Mouse (Mus musculus): ENCODE data around the gene Pcgf5.
"Not testable (repeated sequence)": the region's sequence is repeated elsewhere in the genome, so short reads cannot be mapped to it uniquely, and the experiment has no call there.

The Pcgf5 gene

GRCm38 (mm10) chr19:36390714-36391113 is 42.6 kb downstream of the Pcgf5 start:
- DNase-seq: no peak

DNA sequence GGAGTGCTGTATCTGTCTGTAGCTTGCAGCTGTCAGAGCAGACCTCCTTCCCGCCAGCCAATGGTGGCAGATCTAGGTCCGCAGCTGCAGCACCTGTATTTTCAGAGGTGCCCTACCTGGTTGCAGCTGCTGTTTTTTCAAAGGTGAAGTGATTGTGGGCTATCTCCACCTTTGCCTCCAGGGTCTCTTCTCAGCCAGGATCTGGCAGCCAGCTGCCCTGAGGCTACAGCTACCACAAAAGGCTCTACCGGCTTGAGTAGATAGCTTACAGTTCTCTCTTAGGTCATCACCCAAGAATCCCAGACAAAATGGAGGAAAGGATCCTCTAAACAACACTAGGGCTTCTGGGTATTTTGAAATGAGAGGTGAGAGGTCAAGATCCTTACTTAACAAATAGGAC is 50.4 kb downstream of the Pcgf5 start:
- no peak for DNase-seq

DNA sequence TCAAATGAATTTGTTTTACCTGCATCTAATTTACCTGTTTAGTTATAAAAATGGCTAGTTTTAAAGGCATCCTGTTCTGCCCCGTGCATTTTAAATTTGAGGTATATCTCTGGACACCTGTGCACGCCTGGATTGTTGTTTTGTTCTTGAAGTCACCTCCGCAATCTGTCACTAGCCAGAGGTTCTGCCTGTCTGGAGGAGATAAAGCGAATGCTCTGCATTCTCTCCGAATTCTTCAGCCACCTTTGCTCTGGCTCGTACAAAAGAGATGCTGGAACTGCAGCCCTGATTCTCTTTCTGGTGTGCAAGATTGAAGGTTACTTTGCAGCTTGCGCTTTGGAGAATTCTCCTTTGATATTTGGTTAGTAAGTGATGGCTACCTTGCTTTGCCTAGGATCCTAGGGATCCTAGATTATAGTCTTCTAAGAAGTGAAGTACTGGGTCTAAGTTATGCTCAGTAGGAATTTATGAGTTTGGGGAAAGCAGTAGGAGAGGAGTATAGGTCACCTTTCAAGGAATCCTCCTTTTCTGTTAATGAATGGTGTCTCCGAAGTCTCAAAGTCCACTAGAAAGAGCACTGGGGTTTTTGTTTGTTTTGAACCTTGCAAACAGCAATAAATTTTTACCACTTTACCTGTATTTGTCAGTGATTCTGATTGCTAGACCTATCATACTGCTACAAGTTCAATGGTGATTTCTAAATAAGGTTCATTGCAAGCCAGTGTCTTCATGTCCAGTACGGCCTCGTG is 60.4 kb downstream of the Pcgf5 start:
- no peak for DNase-seq

- DNase-seq: peak; percentile 97 to 98
Measured at GRCm38 (mm10) chr19:36409280-36409860, 61.3 kb downstream of the Pcgf5 start.

- peak in 1 of 2 experiments; percentile 58 for DNase-seq
Measured at GRCm38 (mm10) chr19:36409861-36410392, 61.8 kb downstream of the Pcgf5 start.

GRCm38 (mm10) chr19:36419885-36420284 is 71.8 kb downstream of the Pcgf5 start:
- DNase-seq: no peak

DNA sequence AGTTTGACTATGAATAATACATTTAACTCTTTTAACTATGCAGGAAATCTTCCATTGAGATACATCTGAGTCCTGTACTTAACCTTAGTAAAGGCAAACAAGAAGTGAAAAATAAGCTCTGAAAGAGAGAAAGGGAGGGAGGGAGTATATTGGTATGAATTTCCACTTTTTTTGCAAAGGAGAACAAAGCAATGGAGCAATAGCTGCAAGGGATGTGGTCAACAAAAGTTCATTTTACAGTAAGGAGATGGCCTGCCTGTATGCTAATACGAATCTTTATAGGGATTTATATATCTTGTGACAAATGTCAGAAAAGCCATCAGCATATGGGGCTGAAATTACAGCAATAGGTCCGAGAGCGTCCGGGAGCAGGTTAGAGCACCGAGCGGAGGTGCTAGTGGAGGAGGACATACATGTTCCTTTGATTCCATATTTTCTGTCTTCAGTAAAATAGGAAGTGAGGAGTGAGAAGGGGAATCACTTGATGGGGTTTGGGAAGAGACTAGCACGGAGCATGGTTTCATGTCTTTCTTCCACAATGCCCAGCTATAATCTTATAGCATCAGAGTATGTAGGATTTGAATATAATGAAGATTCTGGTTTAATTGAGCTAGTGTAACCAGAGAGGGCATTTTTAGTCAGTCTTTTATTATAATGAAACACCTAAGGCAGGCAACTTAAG is 79.2 kb downstream of the Pcgf5 start:
- DNase-seq: no peak

- no peak for DNase-seq
Measured at GRCm38 (mm10) chr19:36428116-36428515, 80.0 kb downstream of the Pcgf5 start.

- no peak for DNase-seq
Measured at GRCm38 (mm10) chr19:36429354-36429753, 81.2 kb downstream of the Pcgf5 start.

DNA sequence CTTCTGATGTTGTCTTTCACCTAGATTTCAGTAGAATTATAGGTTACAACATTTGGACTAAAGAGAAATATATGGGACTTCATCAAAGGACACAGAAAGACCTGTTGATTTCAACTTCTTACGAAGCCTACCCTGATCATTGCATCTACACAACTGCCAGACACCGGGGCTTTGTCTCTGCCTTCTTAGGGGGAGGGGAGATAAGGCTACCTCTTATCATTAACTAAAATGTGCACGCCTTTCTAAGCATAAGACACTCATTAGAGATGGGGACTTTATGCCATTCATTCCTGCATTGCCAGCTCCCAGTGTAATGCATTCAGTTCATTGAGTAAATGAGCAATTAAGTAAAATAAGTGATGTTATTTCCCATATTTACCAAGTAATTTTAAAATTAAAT is 85.1 kb downstream of the Pcgf5 start:
- DNase-seq: no peak

DNA sequence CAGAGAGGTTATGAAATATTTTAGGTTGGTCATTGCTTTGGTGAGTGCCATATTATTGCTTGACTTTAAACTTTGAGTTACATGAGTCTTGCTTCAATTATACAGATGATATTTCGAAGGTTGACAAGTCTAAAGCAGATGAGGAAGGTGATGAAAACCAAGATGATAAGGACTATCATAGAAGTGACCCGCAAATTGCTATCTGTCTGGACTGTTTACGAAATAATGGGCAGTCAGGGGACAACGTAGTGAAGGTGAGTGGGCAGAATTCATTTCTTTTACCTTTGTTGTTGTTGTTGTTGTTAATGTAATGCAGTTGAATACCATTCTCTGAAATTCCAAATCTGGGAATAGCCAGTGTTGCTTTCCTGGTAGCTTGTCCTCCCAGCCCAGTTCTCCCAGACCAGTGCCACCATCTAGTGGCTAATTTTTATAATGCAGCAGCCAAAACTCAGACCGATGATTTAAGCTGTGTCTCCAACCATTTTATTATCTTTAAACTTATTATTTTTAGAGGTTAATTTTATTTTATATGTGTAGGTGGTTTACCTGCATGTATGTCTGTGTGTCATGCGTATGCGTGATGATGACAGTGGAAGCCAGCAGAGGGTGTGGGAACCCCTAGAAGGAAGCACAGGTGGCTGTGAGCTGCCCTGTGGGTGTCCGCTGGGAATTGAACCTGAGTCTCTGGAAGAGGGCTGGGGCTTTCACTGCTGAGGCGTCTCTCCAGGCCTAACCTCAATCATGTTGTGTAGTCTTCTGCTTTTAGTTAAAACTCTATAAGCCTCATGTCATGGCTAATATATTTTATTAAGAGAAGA is 92.0 kb downstream of the Pcgf5 start:
- peak in 1 of 2 experiments; percentile 58 for DNase-seq

- no peak for DNase-seq
Measured at GRCm38 (mm10) chr19:36450997-36451608, 103.0 kb downstream of the Pcgf5 start.

- no peak for DNase-seq
Measured at GRCm38 (mm10) chr19:36451731-36452130, 103.6 kb downstream of the Pcgf5 start.

- DNase-seq: not testable (repeated sequence)
Measured at GRCm38 (mm10) chr19:36452210-36452609, 104.1 kb downstream of the Pcgf5 start.

DNA sequence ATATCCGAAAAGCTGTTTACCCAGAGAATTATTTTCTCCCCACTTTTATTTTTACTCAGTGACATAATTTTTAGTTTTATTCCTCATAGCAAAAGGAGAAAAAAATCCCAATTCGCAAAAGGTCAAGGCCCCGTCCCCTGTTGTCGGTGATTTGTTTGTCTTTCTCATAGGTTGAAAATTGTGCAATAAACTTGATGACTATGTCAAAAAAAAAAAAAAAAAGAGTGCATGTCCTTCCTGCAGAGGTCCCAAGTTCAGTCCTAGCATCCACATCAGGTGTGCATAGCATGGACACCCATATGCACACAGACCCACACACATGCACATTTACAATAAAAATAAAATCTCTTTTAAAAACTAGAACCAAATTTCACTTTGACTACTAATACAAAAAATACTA is 105.3 kb downstream of the Pcgf5 start:
- DNase-seq: no peak

DNA sequence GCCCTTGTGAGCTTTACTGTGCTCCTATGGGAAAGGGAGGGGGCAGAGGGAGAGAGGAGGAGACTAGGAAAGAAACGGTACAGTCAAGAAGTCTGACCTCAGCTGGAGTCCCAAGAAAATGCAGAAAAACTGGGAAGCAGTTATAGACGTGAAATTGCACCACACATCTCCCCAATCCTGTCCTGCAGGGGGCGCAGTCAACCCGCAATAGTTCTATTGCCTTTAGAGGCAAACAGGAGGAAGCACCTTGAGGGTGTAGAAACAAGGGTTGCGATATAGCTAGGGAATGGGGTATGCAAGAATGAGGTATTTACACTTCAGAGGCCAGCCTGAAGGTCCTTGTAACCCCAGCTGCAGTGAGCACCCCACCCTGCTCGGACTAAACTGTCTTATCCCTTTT is 122.0 kb downstream of the Pcgf5 start:
- DNase-seq: peak; percentile 29 to 54

DNA sequence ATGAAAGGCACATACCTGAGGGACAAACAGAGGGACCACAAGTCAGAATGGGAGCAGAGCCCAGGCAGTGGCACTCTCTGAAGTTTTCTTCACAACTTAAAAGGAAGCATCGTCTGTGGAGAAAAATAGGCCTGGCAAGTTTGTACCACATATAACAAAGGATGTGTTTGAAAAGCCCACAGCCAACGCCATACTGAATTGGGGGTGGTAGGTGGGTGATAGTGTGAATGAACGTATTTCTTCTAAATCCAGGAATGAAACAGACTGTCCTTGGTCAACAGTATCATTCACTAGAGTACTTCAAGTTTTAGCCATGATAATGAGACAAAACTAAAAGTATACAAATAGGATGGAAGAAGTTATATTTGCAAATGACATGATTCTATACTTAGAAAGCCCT is 123.2 kb downstream of the Pcgf5 start:
- no peak for DNase-seq

- DNase-seq: no peak
Measured at GRCm38 (mm10) chr19:36476596-36476995, 128.5 kb downstream of the Pcgf5 start.

- no peak for DNase-seq
Measured at GRCm38 (mm10) chr19:36477151-36477550, 129.0 kb downstream of the Pcgf5 start.

- no peak for DNase-seq
Measured at GRCm38 (mm10) chr19:36477684-36478083, 129.6 kb downstream of the Pcgf5 start.

DNA sequence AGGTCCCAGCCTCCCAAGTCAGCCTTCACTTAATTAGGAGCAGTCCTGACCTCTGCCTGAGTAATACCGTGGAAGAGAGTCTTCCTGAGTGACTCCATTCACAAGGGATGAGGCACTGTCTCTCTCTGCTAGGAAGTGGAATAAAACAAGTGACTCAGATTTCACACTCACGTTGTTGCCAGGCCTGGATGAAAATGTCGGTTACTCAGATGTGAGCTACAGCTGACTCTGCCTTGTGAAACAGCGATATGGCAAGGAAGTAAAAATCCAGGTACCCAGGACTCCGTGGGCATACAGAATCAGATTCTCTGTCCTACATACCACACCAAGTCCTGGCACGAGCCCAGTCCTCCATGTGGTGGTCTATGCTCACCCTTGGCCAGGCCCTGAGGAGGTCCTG is 142.8 kb downstream of the Pcgf5 start:
- DNase-seq: no peak

DNA sequence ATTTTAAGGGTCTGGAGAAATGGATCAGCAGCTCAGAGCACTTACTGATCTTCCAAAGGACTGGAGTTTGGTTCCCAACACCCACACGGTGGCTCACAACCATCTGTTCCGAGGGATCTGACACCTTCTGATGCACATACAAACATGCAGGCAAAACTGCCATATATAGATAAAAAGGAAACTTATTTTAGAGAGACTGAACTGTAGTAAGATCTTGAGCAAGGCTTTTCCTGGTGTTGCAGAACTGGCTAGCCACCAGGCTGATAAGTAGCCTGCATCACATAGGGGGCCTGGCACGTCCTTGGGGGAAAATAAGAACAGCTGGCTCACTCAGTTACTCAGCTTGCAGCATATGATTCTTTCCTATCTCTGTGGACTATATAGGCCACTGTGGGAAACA is 147.4 kb downstream of the Pcgf5 start:
- DNase-seq: no peak

DNA sequence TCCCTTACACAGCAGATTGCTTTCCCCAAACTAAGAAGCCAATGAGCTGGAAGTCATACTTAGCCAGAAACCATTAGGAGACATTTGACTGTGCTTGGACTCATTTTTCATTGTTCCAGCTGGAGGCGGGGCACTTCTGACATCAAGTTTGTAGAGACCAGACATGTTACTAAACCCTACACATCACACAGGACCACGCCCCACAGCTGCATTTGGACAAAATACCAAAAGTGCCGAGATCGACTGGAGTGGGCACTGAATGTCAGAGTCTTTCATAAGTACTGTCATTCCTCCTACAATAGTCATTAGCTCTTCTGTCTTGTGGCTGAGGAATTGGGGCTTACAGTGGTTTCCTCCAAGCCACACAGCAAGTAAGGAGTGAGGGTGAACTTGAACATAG is 148.4 kb downstream of the Pcgf5 start:
- DNase-seq: no peak

Measured in lung, postnatal 4 days (tissue).